Mouse (Mus musculus) heart, embryonic 16.5 days (tissue): ENCODE results near the gene Smbd1. TPM values are rescaled to one million over a fixed set of nuclear protein-coding genes. Genes with fewer than 3 reads are reported as not detected.

ENCODE experiments used
- ATAC-seq: fragments of 200-750 bp; cut with Nextera tagmentation; replicated peaks from 2 replicates; pipeline ENCODE4 v1.8.0; 2017; ENCODE audit warnings: moderate number of reproducible peaks; ENCODE audit not compliant: insufficient read depth, low FRiP score; ENCODE audit errors: extremely low read depth
- H3K27ac ChIP-seq: fragments of 300-500 bp; sonication (generic); 2 replicates; pipeline ENCODE4 v1.5.1; 2014; ENCODE audit warnings: mild to moderate bottlenecking, low read length, control low read depth, moderate library complexity
- H3K27me3 ChIP-seq: fragments of 300-500 bp; sonication (generic); 2 replicates; pipeline ENCODE4 v1.6.1; 2014; ENCODE audit warnings: low read length, mixed read lengths; ENCODE audit not compliant: control insufficient read depth, insufficient read depth
- H3K36me3 ChIP-seq: fragments of 300-500 bp; sonication (generic); 2 replicates; pipeline ENCODE4 v1.6.1; 2014; ENCODE audit not compliant: control insufficient read depth, insufficient read depth
- H3K4me1 ChIP-seq: fragments of 300-500 bp; sonication (generic); 2 replicates; pipeline ENCODE4 v1.6.1; 2014; ENCODE audit warnings: low read length, mixed read lengths; ENCODE audit not compliant: control insufficient read depth, insufficient read depth
- H3K4me2 ChIP-seq: fragments of 300-500 bp; sonication (generic); 2 replicates; pipeline ENCODE4 v1.6.1; 2014; ENCODE audit warnings: low read depth, mild to moderate bottlenecking, control low read depth, low read length
- H3K4me3 ChIP-seq: fragments of 300-500 bp; sonication (generic); 2 replicates; pipeline ENCODE4 v1.5.1; 2014; ENCODE audit warnings: mild to moderate bottlenecking, control low read depth, low read length
- H3K9ac ChIP-seq: fragments of 300-500 bp; sonication (generic); 2 replicates; pipeline ENCODE4 v1.6.1; 2014; ENCODE audit warnings: low read length, control low read depth
- H3K9me3 ChIP-seq: fragments of 300-500 bp; sonication (generic); replicated peaks from 2 replicates; pipeline ENCODE4 v1.6.1; 2016; ENCODE audit warnings: low read length; ENCODE audit not compliant: control insufficient read depth
- WGBS: fragments of 180-500 bp; shearing (Covaris S2); extraction: QIAGEN DNeasy Blood & Tissue Kit; methylation state at CpG from one replicate; pipeline ENCODE4 v1.1.7; 2014; 5-methylcytosine and 5-hydroxymethylcytosine counted together
- polyA plus RNA-seq: library from polyadenylated mRNA; unstranded; fragments of >200 nt; fragmentation: Nextera tagmentation; extraction: Ambion mirVana; gene quantifications from 2 replicates; pipeline ENCODE4 v1.2.1, GENCODE M21; 2015

The Smbd1 gene
- not detected in 2 replicates for polyA plus RNA-seq

- H3K36me3 ChIP-seq: no peaks in the 10 kb centered on the region
These were observed at the start of gene Smbd1 for GRCm38 (mm10) chr16:32810321-32810720. Gene Smbd1, minus strand, starts transcription at chr16:32810477.

GRCm38 (mm10) chr16:32858771-32859636 lies 48.7 kb upstream of the Smbd1 start:
- no peaks in the 10 kb centered on the region for H3K27me3 ChIP-seq
- H3K4me1 ChIP-seq: peaks cover 38% of the 10 kb centered on the region
- peak overlapping the region; percentile 62 for H3K9ac ChIP-seq

More at GRCm38 (mm10) chr16:32810321-32810720, at the start of gene Smbd1:
- H3K9me3 ChIP-seq: no peaks in the 10 kb centered on the region
- H3K9ac ChIP-seq: no peak within 1 kb of the TSS
- no peak within 1 kb of the TSS for H3K27ac ChIP-seq
- no peak for ATAC-seq
- H3K27me3 ChIP-seq: no peaks in the 10 kb centered on the region
- peaks cover 6% of the 10 kb centered on the region for H3K4me1 ChIP-seq
- H3K4me2 ChIP-seq: no peak within 1 kb of the TSS
- H3K4me3 ChIP-seq: no peak within 1 kb of the TSS
- 85% methylated on average over 4 of the region's 4 CpGs for WGBS

GRCm38 (mm10) chr16:32858356-32858755 lies 48.1 kb upstream of the Smbd1 start:
- H3K9me3 ChIP-seq: no peaks in the 10 kb centered on the region
- H3K4me3 ChIP-seq: no peak overlapping the region
- no peaks in the 10 kb centered on the region for H3K27me3 ChIP-seq
- no peak overlapping the region for H3K4me2 ChIP-seq
- peaks cover 42% of the 10 kb centered on the region for H3K4me1 ChIP-seq
- WGBS: 29% methylated on average over 4 of the region's 4 CpGs
- H3K27ac ChIP-seq: peak overlapping the region; percentile 97
- ATAC-seq: no peak
- peaks cover 8% of the 10 kb centered on the region; the same call in 1 of the 2 replicates for H3K36me3 ChIP-seq
- H3K9ac ChIP-seq: peak overlapping the region; percentile 50

More at GRCm38 (mm10) chr16:32858771-32859636, 48.7 kb upstream of the Smbd1 start:
- ATAC-seq: peak; percentile 76
- Histone ChIP-seq H3K36me3 (peaks cover 8% of the 10 kb centered on the region; the same call in 1 of the 2 replicates), H3K27ac (peak overlapping the region; percentile 97), H3K4me3 (no peak overlapping the region), H3K9me3 (no peaks in the 10 kb centered on the region), H3K4me2 (peak overlapping the region; percentile 14)
- WGBS: 36% methylated on average over 12 of the region's 12 CpGs

GRCm38 (mm10) chr16:32856751-32857150 lies 46.5 kb upstream of the Smbd1 start:
- Histone ChIP-seq H3K4me3 (no peak overlapping the region), H3K4me1 (peaks cover 48% of the 10 kb centered on the region), H3K36me3 (peaks cover 11% of the 10 kb centered on the region; the same call in 1 of the 2 replicates), H3K27ac (no peak overlapping the region), H3K27me3 (no peaks in the 10 kb centered on the region), H3K4me2 (no peak overlapping the region), H3K9me3 (no peaks in the 10 kb centered on the region), H3K9ac (no peak overlapping the region)
- 84% methylated on average over 3 of the region's 3 CpGs for WGBS
- ATAC-seq: no peak

GRCm38 (mm10) chr16:32854050-32854571 lies 43.8 kb upstream of the Smbd1 start:
- Histone ChIP-seq H3K4me1 (peaks cover 35% of the 10 kb centered on the region), H3K36me3 (peaks cover 16% of the 10 kb centered on the region), H3K9me3 (no peaks in the 10 kb centered on the region), H3K9ac (peak overlapping the region; percentile 58; the same call in 1 of the 2 replicates), H3K27ac (peak overlapping the region; percentile 98), H3K4me2 (peak overlapping the region; percentile 58), H3K27me3 (no peaks in the 10 kb centered on the region), H3K4me3 (peak overlapping the region; percentile 22)
- 31% methylated on average over 2 of the region's 2 CpGs for WGBS
- peak; percentile 70 for ATAC-seq

GRCm38 (mm10) chr16:32853492-32854049 lies 43.3 kb upstream of the Smbd1 start:
- Histone ChIP-seq H3K4me2 (peak overlapping the region; percentile 58), H3K4me1 (peaks cover 30% of the 10 kb centered on the region), H3K27ac (peak overlapping the region; percentile 98), H3K9me3 (no peaks in the 10 kb centered on the region), H3K27me3 (no peaks in the 10 kb centered on the region), H3K36me3 (peaks cover 18% of the 10 kb centered on the region), H3K9ac (peak overlapping the region; percentile 58), H3K4me3 (peak overlapping the region; percentile 22)
- 26% methylated on average over 13 of the region's 13 CpGs for WGBS
- peak; percentile 60 for ATAC-seq

- no peak overlapping the region for H3K27ac ChIP-seq
- peaks cover 12% of the 10 kb centered on the region for H3K4me1 ChIP-seq
- no peak for ATAC-seq
- H3K4me2 ChIP-seq: no peak overlapping the region
- no peak overlapping the region for H3K9ac ChIP-seq
- H3K9me3 ChIP-seq: no peaks in the 10 kb centered on the region
- WGBS: 74% methylated on average over 11 of the region's 11 CpGs
- H3K36me3 ChIP-seq: peaks cover 48% of the 10 kb centered on the region
- H3K4me3 ChIP-seq: no peak overlapping the region
- H3K27me3 ChIP-seq: no peaks in the 10 kb centered on the region
These were observed 39.0 kb upstream of the Smbd1 start for GRCm38 (mm10) chr16:32849042-32849830.

GRCm38 (mm10) chr16:32847103-32847502 lies 36.8 kb upstream of the Smbd1 start:
- 90% methylated on average over 11 of the region's 11 CpGs for WGBS

More at GRCm38 (mm10) chr16:32847103-32847502, 36.8 kb upstream of the Smbd1 start:
- no peak overlapping the region for H3K4me3 ChIP-seq
- H3K4me1 ChIP-seq: no peaks in the 10 kb centered on the region
- no peak for ATAC-seq
- H3K27ac ChIP-seq: no peak overlapping the region
- H3K27me3 ChIP-seq: no peaks in the 10 kb centered on the region
- H3K4me2 ChIP-seq: no peak overlapping the region
- H3K9me3 ChIP-seq: no peaks in the 10 kb centered on the region
- H3K36me3 ChIP-seq: peaks cover 55% of the 10 kb centered on the region
- no peak overlapping the region for H3K9ac ChIP-seq
